Mouse (Mus musculus) olfactory bulb, adult 2 months (tissue): ENCODE results near the gene Tnnc2.

Experiments
- CTCF ChIP-seq: fragments of 200-500 bp; IDR thresholded peaks from 2 replicates; pipeline ENCODE4 v1.5.1; 2012; ENCODE audit warnings: low read depth, mild to moderate bottlenecking, low read length, moderate library complexity; ENCODE audit not compliant: insufficient read depth
- POLR2A ChIP-seq: fragments of 200-500 bp; IDR thresholded peaks from 2 replicates; pipeline ENCODE4 v1.6.1; 2012; ENCODE audit warnings: mild to moderate bottlenecking, low read depth, low read length, moderate library complexity; ENCODE audit not compliant: insufficient read depth

- TF ChIP-seq CTCF (no peak), POLR2A (no peak)
Observed at GRCm38 (mm10) chr2:164773989-164774364, 5.8 kb downstream of the Tnnc2 start.
